Mouse (Mus musculus) cortical plate, adult 2 months (tissue): ENCODE data around the gene 4931423N10Rik.

Source experiments
- CTCF ChIP-seq: fragments of 200-500 bp; IDR thresholded peaks from 2 replicates; pipeline ENCODE4 v1.5.1; 2011; ENCODE audit warnings: mild to moderate bottlenecking, control low read depth, low read length; ENCODE audit not compliant: insufficient read depth; ENCODE audit errors: extremely low read depth
- POLR2A ChIP-seq: fragments of 200-500 bp; IDR thresholded peaks from 2 replicates; pipeline ENCODE4 v1.6.1; 2011; ENCODE audit warnings: mild to moderate bottlenecking, low read length, control low read depth; ENCODE audit not compliant: insufficient read depth; ENCODE audit errors: extremely low read depth

DNA sequence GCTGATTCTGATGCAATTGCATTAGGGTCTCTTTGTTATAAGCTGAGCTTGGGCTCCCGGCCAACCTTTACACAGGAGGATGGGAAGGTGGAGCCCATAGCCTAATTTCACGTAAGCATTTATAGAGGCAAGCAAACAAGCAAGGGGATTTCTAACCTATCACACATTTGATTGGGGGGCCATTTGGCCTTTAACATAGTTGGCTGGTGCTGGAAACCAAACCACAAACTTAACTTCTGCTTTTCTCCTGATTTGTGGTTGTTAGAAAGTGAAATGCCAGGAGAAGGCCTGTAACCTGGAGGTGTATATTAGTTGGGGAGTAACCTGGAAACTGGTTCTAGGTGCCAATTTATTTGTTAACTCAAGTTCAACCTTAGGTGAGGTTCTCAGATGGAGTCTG, 21.2 kb downstream of the 4931423N10Rik start:
- no peak for TF ChIP-seq CTCF
- no peak for TF ChIP-seq POLR2A
